Mouse (Mus musculus): ENCODE data around the gene Tma7.

DNA sequence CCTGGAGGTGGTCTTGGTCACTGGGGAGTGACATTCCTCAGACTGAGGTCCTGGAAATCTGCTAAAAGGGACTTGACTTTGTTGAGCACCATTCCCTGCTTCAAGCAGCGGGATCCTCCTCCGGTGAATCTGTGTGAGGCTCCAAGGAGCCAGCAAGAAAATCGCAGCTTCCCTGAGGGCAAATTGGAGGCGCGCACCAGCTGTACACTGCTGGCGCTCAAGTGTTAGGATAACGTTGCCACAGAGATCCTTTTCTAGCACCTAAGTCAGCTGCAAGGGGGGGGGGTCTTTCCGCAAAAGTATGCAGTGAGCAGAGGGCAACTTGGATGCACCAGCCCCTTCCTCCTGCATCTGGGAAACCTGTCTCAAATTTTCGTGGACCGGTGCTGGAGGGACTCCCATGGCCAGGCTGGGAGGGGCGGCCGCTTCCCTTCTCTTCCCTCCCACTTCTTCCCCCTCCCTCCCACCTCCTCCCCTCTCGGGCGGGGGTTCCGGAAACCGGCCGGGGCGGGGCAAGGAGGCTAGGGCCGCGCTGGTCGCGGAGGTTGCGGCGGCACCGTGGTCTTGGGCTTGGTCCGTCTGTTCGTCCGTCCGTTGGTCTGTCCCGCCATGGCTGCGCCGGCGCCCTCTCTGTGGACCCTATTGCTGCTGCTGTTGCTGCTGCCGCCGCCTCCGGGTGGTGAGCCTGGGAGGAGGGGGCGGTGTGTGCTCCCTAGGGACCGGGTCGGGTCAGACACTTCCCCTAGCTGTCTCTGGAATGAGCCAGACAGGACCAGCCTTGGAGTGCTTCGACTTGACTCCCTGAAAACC is 44.1 kb downstream of the Tma7 start, which contains the start of gene Shisa5:
- no peak for TF ChIP-seq CTCF (conservative IDR thresholded peaks at IDR 0.05 in 1 of 2, IDR thresholded peaks at IDR 0.05 in 1 of 2; ENCODE audit: low read depth in 2 of 2, low read length in 2 of 2)
- no peak for TF ChIP-seq CHD2 (IDR thresholded peaks at IDR 0.05; ENCODE audit: low read length)
- TF ChIP-seq POLR2A (IDR thresholded peaks at IDR 0.05; ENCODE audit: low read depth, low read length), result peak; percentile 55
- TF ChIP-seq ZMIZ1 (IDR thresholded peaks at IDR 0.05; ENCODE audit: low read depth, low read length), result no peak
- no peak for TF ChIP-seq EP300 (IDR thresholded peaks at IDR 0.05; ENCODE audit: low read length)
- no peak for TF ChIP-seq SIN3A (IDR thresholded peaks at IDR 0.05; ENCODE audit: low read length)
- TF ChIP-seq POLR2AphosphoS2 (IDR thresholded peaks at IDR 0.05; ENCODE audit: low read depth, low read length), result no peak
- no peak for TF ChIP-seq JUND (conservative IDR thresholded peaks at IDR 0.05; ENCODE audit: low read depth, low read length)

Measured in CH12.LX (cell line).